Mouse (Mus musculus): ENCODE data around the gene Ctnna3. TPM values are rescaled to one million over a fixed set of nuclear protein-coding genes. Genes with fewer than 3 reads are reported as not detected.
"Not testable (repeated sequence)": the region's sequence is repeated elsewhere in the genome, so short reads cannot be mapped to it uniquely, and the experiment has no call there.

The Ctnna3 gene
- total and polyA plus RNA-seq, 3 experiments: not detected

GRCm38 (mm10) chr10:64958391-64958790, 1528.5 kb downstream of the Ctnna3 start:
- Histone ChIP-seq H3K79me2 (ENCODE audit: control insufficient read depth, insufficient read depth, low read length, poor library complexity) (no peaks in the 10 kb centered on the region), H3K9me3 (replicated peaks; ENCODE audit: insufficient read depth, low read length) (no peaks in the 10 kb centered on the region), H3K9ac (ENCODE audit: control insufficient read depth, low read depth, low read length, poor library complexity, severe bottlenecking) (no peak overlapping the region), H3K27ac (ENCODE audit: control insufficient read depth, low read depth, low read length) (no peak overlapping the region), H3K27me3 (ENCODE audit: control insufficient read depth in 1 of 2, insufficient read depth in 2 of 2, low read length in 2 of 2) (no peaks in the 10 kb centered on the region), H3K36me3 (ENCODE audit: control insufficient read depth in 1 of 2, insufficient read depth in 2 of 2, low read length in 2 of 2) (no peaks in the 10 kb centered on the region), H3K4me1 (ENCODE audit: control insufficient read depth in 1 of 2, insufficient read depth in 2 of 2, low read length in 2 of 2) (no peaks in the 10 kb centered on the region), H3K4me3 (ENCODE audit: control insufficient read depth in 1 of 2, insufficient read depth in 1 of 2, low read depth in 2 of 2, low read length in 2 of 2) (no peak overlapping the region)
- DNase-seq (ENCODE audit: low read depth, low spot score): no peak
- TF ChIP-seq MYC (IDR thresholded peaks at IDR 0.05; ENCODE audit: low read depth, low read length): no peak

- TF ChIP-seq CHD1 (IDR thresholded peaks at IDR 0.05; ENCODE audit: low read depth, low read length): no peak
- TF ChIP-seq ZNF384 (IDR thresholded peaks at IDR 0.05; ENCODE audit: low read depth, low read length): no peak
- Histone ChIP-seq H3K36me3 (ENCODE audit: control insufficient read depth in 1 of 2, insufficient read depth in 2 of 2, low read length in 2 of 2) (no peaks in the 10 kb centered on the region), H3K27ac (ENCODE audit: control insufficient read depth, low read depth, low read length) (no peak overlapping the region), H3K4me1 (ENCODE audit: control insufficient read depth in 1 of 2, insufficient read depth in 2 of 2, low read length in 2 of 2) (no peaks in the 10 kb centered on the region), H3K27me3 (ENCODE audit: control insufficient read depth in 1 of 2, insufficient read depth in 2 of 2, low read length in 2 of 2) (no peaks in the 10 kb centered on the region), H3K79me2 (ENCODE audit: control insufficient read depth, insufficient read depth, low read length, poor library complexity) (no peaks in the 10 kb centered on the region), H3K9ac (ENCODE audit: control insufficient read depth, low read depth, low read length, poor library complexity, severe bottlenecking) (no peak overlapping the region), H3K9me3 (replicated peaks; ENCODE audit: insufficient read depth, low read length) (no peaks in the 10 kb centered on the region), H3K4me3 (ENCODE audit: control insufficient read depth in 1 of 2, insufficient read depth in 1 of 2, low read depth in 2 of 2, low read length in 2 of 2) (no peak overlapping the region)
- DNase-seq (ENCODE audit: low read depth, low spot score): no peak
Measured at GRCm38 (mm10) chr10:64992871-64993270, 1563.0 kb downstream of the Ctnna3 start.

- no peak for TF ChIP-seq EP300 (IDR thresholded peaks at IDR 0.05; ENCODE audit: low read depth in 1 of 2, low read length in 2 of 2)
- no peak for DNase-seq (ENCODE audit: low read depth, low spot score)
- Histone ChIP-seq H3K4me1 (ENCODE audit: control insufficient read depth in 1 of 2, insufficient read depth in 2 of 2, low read length in 2 of 2) (no peaks in the 10 kb centered on the region), H3K27me3 (ENCODE audit: control insufficient read depth in 1 of 2, insufficient read depth in 2 of 2, low read length in 2 of 2) (no peaks in the 10 kb centered on the region), H3K4me3 (ENCODE audit: control insufficient read depth in 1 of 2, insufficient read depth in 1 of 2, low read depth in 2 of 2, low read length in 2 of 2) (no peak overlapping the region), H3K27ac (ENCODE audit: control insufficient read depth, low read depth, low read length) (no peak overlapping the region), H3K9ac (ENCODE audit: control insufficient read depth, low read depth, low read length, poor library complexity, severe bottlenecking) (no peak overlapping the region), H3K79me2 (ENCODE audit: control insufficient read depth, insufficient read depth, low read length, poor library complexity) (no peaks in the 10 kb centered on the region), H3K36me3 (ENCODE audit: control insufficient read depth in 1 of 2, insufficient read depth in 2 of 2, low read length in 2 of 2) (no peaks in the 10 kb centered on the region), H3K9me3 (replicated peaks; ENCODE audit: insufficient read depth, low read length) (no peaks in the 10 kb centered on the region)
Measured at GRCm38 (mm10) chr10:65013525-65013924, 1583.6 kb downstream of the Ctnna3 start.

DNA sequence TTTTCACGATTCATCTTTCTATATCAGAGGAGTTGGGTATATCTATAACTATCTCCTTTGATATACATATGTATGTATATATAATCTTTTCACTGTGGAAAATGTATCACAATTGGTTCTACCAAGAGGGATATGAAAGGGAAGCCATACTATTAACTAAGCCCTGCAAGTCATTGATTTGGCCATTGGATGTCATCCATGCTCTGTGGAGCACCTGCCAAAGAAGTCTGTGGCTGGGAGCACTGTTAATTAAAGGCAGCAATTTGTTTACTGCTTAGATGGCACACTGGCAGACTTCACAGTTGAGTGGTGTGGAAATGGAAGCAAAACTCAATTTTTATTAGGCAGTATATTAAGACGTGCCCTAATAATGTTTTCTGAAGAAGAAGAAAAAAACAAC, 1592.8 kb downstream of the Ctnna3 start:
- Histone ChIP-seq H3K9ac (ENCODE audit: control insufficient read depth, low read depth, low read length, poor library complexity, severe bottlenecking) (no peak overlapping the region), H3K9me3 (replicated peaks; ENCODE audit: insufficient read depth, low read length) (no peaks in the 10 kb centered on the region), H3K36me3 (ENCODE audit: control insufficient read depth in 1 of 2, insufficient read depth in 2 of 2, low read length in 2 of 2) (no peaks in the 10 kb centered on the region), H3K79me2 (ENCODE audit: control insufficient read depth, insufficient read depth, low read length, poor library complexity) (no peaks in the 10 kb centered on the region), H3K4me3 (ENCODE audit: control insufficient read depth in 1 of 2, insufficient read depth in 1 of 2, low read depth in 2 of 2, low read length in 2 of 2) (no peak overlapping the region), H3K4me1 (ENCODE audit: control insufficient read depth in 1 of 2, insufficient read depth in 2 of 2, low read length in 2 of 2) (no peaks in the 10 kb centered on the region), H3K27me3 (ENCODE audit: control insufficient read depth in 1 of 2, insufficient read depth in 2 of 2, low read length in 2 of 2) (no peaks in the 10 kb centered on the region), H3K27ac (ENCODE audit: control insufficient read depth, low read depth, low read length) (no peak overlapping the region)
- no peak for DNase-seq (ENCODE audit: low read depth, low spot score)
- TF ChIP-seq TCF12 (IDR thresholded peaks at IDR 0.05; ENCODE audit: low read depth, low read length): no peak
- TF ChIP-seq ZNF384 (IDR thresholded peaks at IDR 0.05; ENCODE audit: low read depth, low read length): no peak
- TF ChIP-seq SIN3A (IDR thresholded peaks at IDR 0.05; ENCODE audit: low read length): no peak
- TF ChIP-seq USF2 (IDR thresholded peaks at IDR 0.05; ENCODE audit: borderline replicate concordance in 1 of 2, insufficient read depth in 1 of 2, low read depth in 1 of 2, low read length in 2 of 2): no peak
- TF ChIP-seq GABPA (IDR thresholded peaks at IDR 0.05; ENCODE audit: low read depth, low read length): no peak
- TF ChIP-seq RAD21 (IDR thresholded peaks at IDR 0.05; ENCODE audit: low read depth, low read length): no peak
- no peak for TF ChIP-seq JUND (IDR thresholded peaks at IDR 0.05; ENCODE audit: low read depth, low read length)
- no peak for TF ChIP-seq CHD1 (IDR thresholded peaks at IDR 0.05; ENCODE audit: low read depth, low read length)
- no peak for TF ChIP-seq USF1 (IDR thresholded peaks at IDR 0.05; ENCODE audit: low read depth, low read length)
- TF ChIP-seq POLR2AphosphoS2 (IDR thresholded peaks at IDR 0.05; ENCODE audit: low read length): no peak
- no peak for TF ChIP-seq BHLHE40 (IDR thresholded peaks at IDR 0.05; ENCODE audit: borderline replicate concordance, low read depth, low read length)
- TF ChIP-seq MAX (IDR thresholded peaks at IDR 0.05; ENCODE audit: low read length): no peak
- TF ChIP-seq POLR2AphosphoS5 (IDR thresholded peaks at IDR 0.05; ENCODE audit: borderline replicate concordance, low read depth, low read length): no peak
- TF ChIP-seq ELF1 (IDR thresholded peaks at IDR 0.05; ENCODE audit: low read depth, low read length): no peak

DNA sequence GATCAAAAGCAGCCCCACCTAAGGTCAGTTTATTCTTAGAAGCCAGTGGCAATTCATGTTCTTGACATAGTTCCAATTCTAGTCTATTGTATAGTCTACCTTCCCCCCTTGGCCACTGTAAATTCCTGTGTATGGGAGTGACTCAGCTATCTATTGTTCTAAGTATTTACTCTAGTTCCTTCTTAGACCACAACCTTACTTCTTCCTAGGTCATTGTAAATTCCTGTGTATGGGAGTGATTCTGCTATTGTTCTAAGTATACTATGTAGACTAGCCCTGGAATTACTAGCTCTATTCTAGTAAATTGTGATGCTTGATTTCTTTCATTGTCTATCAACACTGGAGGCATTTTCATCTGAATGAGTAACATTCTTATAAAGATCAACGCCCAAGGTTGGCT, 1603.6 kb downstream of the Ctnna3 start:
- H3K79me2 ChIP-seq (ENCODE audit: control insufficient read depth, insufficient read depth, low read length, poor library complexity); H3K9me3 ChIP-seq (replicated peaks; ENCODE audit: insufficient read depth, low read length); H3K4me3 ChIP-seq (ENCODE audit: control insufficient read depth in 1 of 2, insufficient read depth in 1 of 2, low read depth in 2 of 2, low read length in 2 of 2); H3K27ac ChIP-seq (ENCODE audit: control insufficient read depth, low read depth, low read length); DNase-seq (ENCODE audit: low read depth, low spot score); H3K4me1 ChIP-seq (ENCODE audit: control insufficient read depth in 1 of 2, insufficient read depth in 2 of 2, low read length in 2 of 2); H3K36me3 ChIP-seq (ENCODE audit: control insufficient read depth in 1 of 2, insufficient read depth in 2 of 2, low read length in 2 of 2); H3K27me3 ChIP-seq (ENCODE audit: control insufficient read depth in 1 of 2, insufficient read depth in 2 of 2, low read length in 2 of 2); H3K9ac ChIP-seq (ENCODE audit: control insufficient read depth, low read depth, low read length, poor library complexity, severe bottlenecking): not testable (repeated sequence)
